Mouse (Mus musculus): ENCODE measurements around the gene Tmem120b.

DNA sequence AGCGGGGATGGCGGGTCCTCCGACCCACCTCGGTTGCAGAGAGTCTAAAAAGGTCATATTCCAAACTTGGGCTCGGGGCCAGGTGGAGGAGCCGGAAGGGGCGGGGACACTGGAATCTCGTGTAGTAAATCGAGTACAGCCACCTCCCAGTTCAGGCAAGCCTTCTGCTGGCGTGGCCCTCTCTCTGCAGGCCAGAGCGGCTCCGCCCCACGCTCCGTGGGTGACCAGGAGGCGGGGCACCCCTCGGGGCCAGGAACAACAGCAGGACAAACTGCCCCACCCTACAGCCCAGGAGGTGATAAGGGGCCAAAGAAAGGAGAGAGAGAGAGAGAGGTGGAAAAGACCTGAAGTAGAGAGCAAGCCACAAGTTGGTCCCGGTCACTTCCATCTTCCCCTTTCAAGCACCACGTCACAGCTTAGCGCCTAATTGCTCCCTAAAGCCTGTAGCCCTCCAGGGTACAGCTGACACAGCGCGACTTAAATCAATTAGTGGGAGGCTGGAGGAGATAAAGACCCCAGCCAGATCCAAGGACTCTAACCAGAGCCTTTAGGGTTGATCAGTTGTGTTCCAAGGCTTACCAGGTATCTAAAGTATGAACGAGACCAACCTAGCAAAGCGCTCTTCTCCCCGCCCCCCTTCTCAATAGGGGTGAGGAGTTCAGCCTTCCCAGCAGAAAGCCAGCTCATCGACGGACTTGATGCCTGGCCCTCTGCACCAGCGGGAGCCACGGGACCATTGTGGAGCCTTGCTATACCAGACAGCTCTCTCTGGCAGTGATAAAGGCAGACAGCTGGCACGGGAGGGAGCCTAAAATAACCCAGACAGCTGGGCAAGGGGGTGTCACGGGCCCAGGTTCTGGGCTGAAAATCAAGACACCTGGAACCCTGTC, 67.5 kb downstream of the Tmem120b start:
- TF ChIP-seq CEBPB (IDR thresholded peaks at IDR 0.05; ENCODE audit: low read depth) (no peak), USF1 (IDR thresholded peaks at IDR 0.05; ENCODE audit: low read depth) (no peak), CTCF (IDR thresholded peaks at IDR 0.05; ENCODE audit: control insufficient read depth, insufficient read depth, insufficient read length) (no peak), MYOD1 (IDR thresholded peaks at IDR 0.05; ENCODE audit: control insufficient read depth, insufficient read length, low read depth) (peak; percentile 85), FOSL1 (IDR thresholded peaks at IDR 0.05; ENCODE audit: insufficient read depth, low read length, poor library complexity, severe bottlenecking) (no peak)
